Comparison of ENCODE assay signal across 8 mouse cellular contexts in the genomic region with DNA sequence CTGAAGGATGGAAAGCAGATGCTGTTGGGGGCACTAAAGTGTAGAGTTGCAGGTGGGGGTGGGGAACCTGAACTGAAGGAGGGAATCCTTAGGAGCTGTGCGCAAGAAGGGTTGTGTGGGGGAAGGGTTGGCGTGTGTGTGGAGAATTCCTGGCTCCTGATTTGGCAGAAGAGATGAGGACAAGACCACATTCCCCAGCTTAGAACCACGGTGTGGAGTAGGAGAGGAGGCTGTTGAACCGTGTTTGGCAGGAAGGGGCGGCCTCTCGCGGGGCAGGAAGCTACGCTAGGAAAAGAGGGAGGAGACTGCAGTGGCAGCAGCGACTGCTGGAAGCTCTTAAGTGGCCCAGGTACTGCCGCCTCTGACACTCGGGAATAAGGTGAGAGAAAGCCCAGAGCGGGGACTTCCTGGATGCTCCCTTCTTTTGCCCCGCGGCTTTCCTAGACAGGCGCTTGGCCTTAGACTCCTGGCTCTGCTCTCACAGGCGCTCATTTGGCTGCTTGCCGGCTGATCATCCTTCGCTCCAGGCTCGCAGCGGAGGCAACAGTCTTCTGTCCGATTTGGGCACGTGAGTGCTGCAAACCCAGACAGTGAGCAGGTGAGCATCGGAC. TPM values are rescaled to one million over a fixed set of nuclear protein-coding genes. Genes with fewer than 3 reads are reported as not detected.
DNase-seq lines count a peak whose midpoint lies in the region; ATAC-seq and TF ChIP-seq lines count a peak whose summit lies in the region.

A gene (plus strand): TSS at position 275 of the 611 bp plus-strand sequence.

- DNase-seq in ES-CJ7 (ENCODE audit: low read depth, low spot score): peak; percentile 71
- peak; percentile 63 for DNase-seq in hindbrain, embryonic 10.5 days (ENCODE audit: low spot score)
- DNase-seq in layer of hippocampus, adult 2 months (ENCODE audit: low spot score in 2 of 2): peak; percentile 26 to 47
- peak; percentile 24 for DNase-seq in liver, postnatal 0 days
- DNase-seq in thymus, postnatal 36 days: peak; percentile 4 to 17

- H3K27me3 ChIP-seq in forebrain, embryonic 15.5 days: no peaks in the 10 kb centered on the region
- H3K27me3 ChIP-seq in hindbrain, embryonic 10.5 days (ENCODE audit: insufficient read depth, poor library complexity, severe bottlenecking): no peaks in the 10 kb centered on the region
- H3K27me3 ChIP-seq in liver, postnatal 0 days (ENCODE audit: insufficient read depth, low read length): no peaks in the 10 kb centered on the region

- no peaks in the 10 kb centered on the region for H3K36me3 ChIP-seq in forebrain, embryonic 15.5 days
- H3K36me3 ChIP-seq in hindbrain, embryonic 10.5 days: no peaks in the 10 kb centered on the region
- no peaks in the 10 kb centered on the region for H3K36me3 ChIP-seq in liver, postnatal 0 days (replicated peaks; ENCODE audit: insufficient read depth, low read length)

- 18% methylated on average over 23 of the region's 23 CpGs for WGBS in forebrain, embryonic 15.5 days
- 14% methylated on average over 23 of the region's 23 CpGs for WGBS in hindbrain, embryonic 10.5 days
- WGBS in liver, postnatal 0 days (ENCODE audit: insufficient replicate concordance): 12% methylated on average over 23 of the region's 23 CpGs
- WGBS in olfactory bulb, adult 2 months: 18% methylated on average over 23 of the region's 23 CpGs

- peak within 1 kb of the TSS; percentile 56 for H3K4me3 ChIP-seq in forebrain, embryonic 15.5 days
- H3K4me3 ChIP-seq in hindbrain, embryonic 10.5 days: peak within 1 kb of the TSS; percentile 58
- H3K4me3 ChIP-seq in layer of hippocampus, adult 2 months: peak within 1 kb of the TSS; percentile 69
- H3K4me3 ChIP-seq in liver, postnatal 0 days (ENCODE audit: low read depth, low read length): peak within 1 kb of the TSS; percentile 43
- H3K4me3 ChIP-seq in olfactory bulb, adult 2 months (ENCODE audit: insufficient read depth, low read depth, low read length): peak within 1 kb of the TSS; percentile 58

- peak within 1 kb of the TSS; percentile 69 for H3K27ac ChIP-seq in forebrain, embryonic 15.5 days (replicated peaks)
- peak within 1 kb of the TSS; percentile 79 for H3K27ac ChIP-seq in hindbrain, embryonic 10.5 days
- peak within 1 kb of the TSS; percentile 61 for H3K27ac ChIP-seq in layer of hippocampus, adult 2 months
- H3K27ac ChIP-seq in liver, postnatal 0 days (ENCODE audit: low read depth): no peak within 1 kb of the TSS
- H3K27ac ChIP-seq in olfactory bulb, adult 2 months (ENCODE audit: insufficient read depth, low read depth, low read length): peak within 1 kb of the TSS; percentile 66

- peak; percentile 96 for ATAC-seq in cerebellum, adult (ENCODE audit: insufficient number of reproducible peaks, low FRiP score, low TSS enrichment)
- peak; percentile 96 for ATAC-seq in forebrain, embryonic 15.5 days (replicated peaks)
- peak; percentile 50; the same call in 1 of the 2 replicates for ATAC-seq in liver, postnatal 0 days

- no peaks in the 10 kb centered on the region for H3K9me3 ChIP-seq in forebrain, embryonic 15.5 days
- H3K9me3 ChIP-seq in hindbrain, embryonic 10.5 days: no peaks in the 10 kb centered on the region
- H3K9me3 ChIP-seq in liver, postnatal 0 days (ENCODE audit: low read length): no peaks in the 10 kb centered on the region

- H3K9ac ChIP-seq in forebrain, embryonic 15.5 days (replicated peaks): peak within 1 kb of the TSS; percentile 63
- H3K9ac ChIP-seq in liver, postnatal 0 days (replicated peaks): peak within 1 kb of the TSS; percentile 34; the same call in 1 of the 2 replicates

- no peak for TF ChIP-seq EP300 in liver, postnatal 0 days (IDR thresholded peaks at IDR 0.05; ENCODE audit: low read depth)

- no peaks in the 10 kb centered on the region for H3K4me1 ChIP-seq in forebrain, embryonic 15.5 days
- H3K4me1 ChIP-seq in hindbrain, embryonic 10.5 days (replicated peaks): no peaks in the 10 kb centered on the region
- no peaks in the 10 kb centered on the region for H3K4me1 ChIP-seq in liver, postnatal 0 days (ENCODE audit: insufficient read depth)
- no peaks in the 10 kb centered on the region for H3K4me1 ChIP-seq in olfactory bulb, adult 2 months (ENCODE audit: control insufficient read depth, insufficient read depth, low read length)

- H3K4me2 ChIP-seq in forebrain, embryonic 15.5 days (replicated peaks): peak within 1 kb of the TSS; percentile 48
- H3K4me2 ChIP-seq in liver, postnatal 0 days (ENCODE audit: low read depth, low read length): peak within 1 kb of the TSS; percentile 64

- TF ChIP-seq CTCF in layer of hippocampus, adult 2 months (conservative IDR thresholded peaks at IDR 0.05): no peak
- no peak for TF ChIP-seq CTCF in liver, postnatal 0 days (IDR thresholded peaks at IDR 0.05; ENCODE audit: low read depth)
- no peak for TF ChIP-seq CTCF in olfactory bulb, adult 2 months (IDR thresholded peaks at IDR 0.05; ENCODE audit: insufficient read depth, low read depth, low read length)

- no peak for TF ChIP-seq POLR2A in olfactory bulb, adult 2 months (IDR thresholded peaks at IDR 0.05; ENCODE audit: insufficient read depth, low read depth, low read length)

RNA-seq across cellular contexts. Expression of the gene that starts here (rescaled TPM):
- 22.1 and 25.1 TPM in 2 replicates for polyA plus RNA-seq in forebrain, embryonic 15.5 days (2015; fragmentation: Nextera tagmentation; extraction: Ambion mirVana)
- 19.7 and 19.9 TPM in 2 replicates for polyA plus RNA-seq in hindbrain, embryonic 10.5 days (2016; fragmentation: Nextera tagmentation; extraction: Ambion mirVana)
- total RNA-seq in layer of hippocampus, adult 2 months (2021): 10 to 100 TPM in 1 of 2 experiments, 1 to 10 TPM in 1; 7.8 to 10.9 TPM
- 1.3 and 1.5 TPM in 2 replicates for polyA plus RNA-seq in liver, postnatal 0 days (2015; fragmentation: Nextera tagmentation; extraction: Ambion mirVana)
- not detected in 2 replicates for polyA plus RNA-seq in olfactory bulb, adult 2 months (2012; ENCODE audit: insufficient read depth, insufficient read length, low replicate concordance, missing spikeins)

Comparison
In these comparisons a context has a peak if more than half of its experiments do, and no peak if none do; other contexts are left out.
1. DNase-seq: peak in every context shown above with its lines; median percentile 71 in ES-CJ7; 63 in hindbrain, embryonic 10.5 days; 36 in layer of hippocampus, adult 2 months; 24 in liver, postnatal 0 days; 10 in thymus, postnatal 36 days.